Mouse (Mus musculus) cerebellum, adult 2 months (tissue): ENCODE data around the gene Fam173a.

Experiments
- CTCF ChIP-seq: fragments of 200-500 bp; IDR thresholded peaks from 2 replicates; pipeline ENCODE4 v1.5.1; 2011; ENCODE audit warnings: low read depth, mild to moderate bottlenecking, control low read depth, low read length, moderate library complexity, borderline replicate concordance; ENCODE audit not compliant: insufficient read depth
- POLR2A ChIP-seq: fragments of 200-500 bp; IDR thresholded peaks from 2 replicates; pipeline ENCODE4 v1.6.1; 2011; ENCODE audit warnings: low read length, control low read depth, borderline replicate concordance; ENCODE audit not compliant: insufficient read depth

- TF ChIP-seq POLR2A, result no peak
- TF ChIP-seq CTCF, result no peak
These were observed 30.1 kb downstream of the Fam173a start for GRCm38 (mm10) chr17:25762591-25762990.
